Mouse (Mus musculus) forebrain, embryonic 16.5 days (tissue): ENCODE results near the gene Spata32. TPM values are rescaled to one million over a fixed set of nuclear protein-coding genes. Genes with fewer than 3 reads are reported as not detected.

Experiments used
- polyA plus RNA-seq: library from polyadenylated mRNA; unstranded; fragments of >200 nt; fragmentation: Nextera tagmentation; extraction: Ambion mirVana; gene quantifications from 2 replicates; pipeline ENCODE4 v1.2.1, GENCODE M21; 2015

Gene Spata32
- polyA plus RNA-seq, 1 experiment from 2014 or later: not detected

Other genes starting within 250 kb of the Spata32 start
- gene Nmt1, start 190.2 kb downstream of the Spata32 start, polyA plus RNA-seq: 31.7 and 37.2 TPM in 2 replicates
- 162 and 166 TPM in 2 replicates for gene Dcakd, start 190.1 kb downstream of the Spata32 start, polyA plus RNA-seq
- gene Plcd3, start 116.8 kb downstream of the Spata32 start, polyA plus RNA-seq: 2.5 and 2.6 TPM in 2 replicates
- 17.0 and 17.8 TPM in 2 replicates for gene Acbd4, start 116.8 kb downstream of the Spata32 start, polyA plus RNA-seq
- gene Hexim1, start 102.2 kb downstream of the Spata32 start, polyA plus RNA-seq: 3.5 and 4.1 TPM in 2 replicates
- 19.9 and 25.9 TPM in 2 replicates for gene Hexim2, start 86.0 kb downstream of the Spata32 start, polyA plus RNA-seq
- gene Fmnl1, start 47.3 kb downstream of the Spata32 start, polyA plus RNA-seq: 2.7 and 6.7 TPM in 2 replicates
- gene 1700023F06Rik, start 9.9 kb downstream of the Spata32 start, polyA plus RNA-seq: 0.73 and 1.5 TPM in 2 replicates
- gene Map3k14, start 49.0 kb upstream of the Spata32 start, polyA plus RNA-seq: 2.8 and 4.8 TPM in 2 replicates
- 3.0 and 3.3 TPM in 2 replicates for gene Arhgap27, start 145.3 kb upstream of the Spata32 start, polyA plus RNA-seq
- gene Plekhm1, start 194.3 kb upstream of the Spata32 start, polyA plus RNA-seq: 10.3 and 11.3 TPM in 2 replicates